ENCODE assay signal across 24 mouse cellular contexts in genomic region chr6:70964116-70964830, GRCm38 (mm10). TPM values are rescaled to one million over a fixed set of nuclear protein-coding genes. Genes with fewer than 3 reads are reported as not detected.
"Had no signal": no experiment of that assay in that cellular context is flagged by ENCODE, and none has a peak within 500 bp of the region (broad histone marks: within the 10 kb centered on the region; RNA-seq: fewer than 3 reads in every experiment).

No protein-coding gene starts in this region.

- DNase-seq: lung, adult 2 months; lung, postnatal 14 days; lung, postnatal 36 days; retina, postnatal 1 day; right cerebral cortex, adult 18-20 months; right cerebral cortex, postnatal 14 days; thymus, adult 2 months; thymus, postnatal 25 days; thymus, postnatal 4 days had no signal

- ATAC-seq: lung, postnatal 0 days; midbrain, embryonic 13.5 days; midbrain, embryonic 15.5 days had no signal

RNA-seq across cellular contexts. Expression of gene Foxi3, which starts 7.9 kb away (rescaled TPM):
- polyA plus RNA-seq: liver, embryonic 14.5 days; liver, embryonic 16.5 days; lung, adult 2 months; lung, embryonic 15.5 days; lung, postnatal 0 days; macrophage; midbrain, embryonic 11.5 days; midbrain, embryonic 13.5 days; midbrain, embryonic 15.5 days; midbrain, postnatal 0 days; neural tube, embryonic 12.5 days; neural tube, embryonic 14.5 days; spleen, adult 2 months; stomach, embryonic 14.5 days; stomach, embryonic 16.5 days; urinary bladder, adult 2 months had no signal

RNA-seq across cellular contexts. Expression of gene Tex37, which starts 45.5 kb away (rescaled TPM):
- polyA plus RNA-seq: liver, embryonic 14.5 days; liver, embryonic 16.5 days; lung, adult 2 months; lung, embryonic 15.5 days; lung, postnatal 0 days; macrophage; midbrain, embryonic 11.5 days; midbrain, embryonic 13.5 days; midbrain, embryonic 15.5 days; midbrain, postnatal 0 days; neural tube, embryonic 12.5 days; neural tube, embryonic 14.5 days; spleen, adult 2 months; stomach, embryonic 14.5 days; stomach, embryonic 16.5 days; urinary bladder, adult 2 months had no signal
